In the genomic region with DNA sequence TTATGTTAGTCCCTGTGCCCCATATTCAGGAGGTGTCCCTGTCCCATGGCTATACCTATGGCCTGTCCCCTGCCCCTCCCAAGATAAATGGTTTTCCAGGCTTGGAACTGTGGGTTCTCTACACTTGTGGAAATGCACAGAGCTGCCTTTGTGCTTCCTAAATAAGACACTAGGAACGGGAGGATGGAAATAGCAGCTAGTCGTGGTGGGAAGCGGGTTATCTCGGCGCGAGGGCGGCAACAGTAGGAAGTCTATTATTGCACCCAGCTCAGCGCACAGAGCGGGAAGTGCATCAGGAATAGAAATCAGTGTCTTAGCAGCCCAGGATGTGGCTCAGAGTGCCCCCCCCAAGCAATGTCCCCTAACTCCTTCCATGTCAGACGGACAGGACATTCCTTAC, we compare ENCODE assay signal across 22 mouse cellular contexts. TPM values are rescaled to one million over a fixed set of nuclear protein-coding genes. Genes with fewer than 3 reads are reported as not detected.
DNase-seq lines count a peak whose midpoint lies in the region.
"Had no signal": no experiment of that assay in that cellular context is flagged by ENCODE, and none has a peak within 500 bp of the region (broad histone marks: within the 10 kb centered on the region; RNA-seq: fewer than 3 reads in every experiment).

No protein-coding gene starts in this region.

- H3K36me3 ChIP-seq in limb, embryonic 10.5 days = no peaks in the 10 kb centered on the region
- H3K36me3 ChIP-seq: embryonic facial prominence, embryonic 15.5 days; heart, embryonic 15.5 days had no signal

- WGBS in limb, embryonic 10.5 days = 87% methylated on average over 10 of the region's 10 CpGs

- no peaks in the 10 kb centered on the region for H3K27me3 ChIP-seq in limb, embryonic 10.5 days (ENCODE audit: low read depth, poor library complexity, severe bottlenecking)
- H3K27me3 ChIP-seq: embryonic facial prominence, embryonic 15.5 days; heart, embryonic 15.5 days had no signal

- no peaks in the 10 kb centered on the region for H3K9me3 ChIP-seq in limb, embryonic 10.5 days (replicated peaks)
- H3K9me3 ChIP-seq: embryonic facial prominence, embryonic 15.5 days; heart, embryonic 15.5 days had no signal

- intact Hi-C loops in left cerebral cortex, postnatal 4 days (cut with DNase I) = no loop called here
- intact Hi-C loops in left cerebral cortex, postnatal 25 days (cut with DNase I) = loop anchor here (1.0 kb wide), 1 partner anchor 26 kb away; no protein-coding TSS in a partner anchor

- peak; percentile 58 for DNase-seq in left cerebral cortex, adult 11 months (ENCODE audit: low spot score)
- no peak for DNase-seq in left cerebral cortex, postnatal 4 days
- peak; percentile 75 to 82 for DNase-seq in frontal cortex, adult 2 months (ENCODE audit: extremely low spot score in 1 of 2, low spot score in 1 of 2)
- DNase-seq in left cerebral cortex, postnatal 25 days (ENCODE audit: low spot score in 2 of 2) = peak; percentile 70 to 94
- peak; percentile 84 for DNase-seq in telencephalon, adult 2 months (ENCODE audit: low read depth, low spot score)
- no peak for DNase-seq in thymus, postnatal 36 days
- DNase-seq in limb, embryonic 10.5 days (ENCODE audit: low spot score) = no peak
- DNase-seq: adrenal gland, postnatal 14 days; cerebellum, adult 18-20 months; cerebellum, postnatal 25 days; forebrain, postnatal 0 days; gastrocnemius, postnatal 25 days; kidney, adult 18-20 months; kidney, postnatal 10 days; liver, postnatal 0 days; lung, postnatal 10 days; midbrain, embryonic 14.5 days; thymus, postnatal 14 days had no signal

- H3K4me1 ChIP-seq in limb, embryonic 10.5 days = no peaks in the 10 kb centered on the region
- H3K4me1 ChIP-seq: embryonic facial prominence, embryonic 15.5 days; heart, embryonic 15.5 days had no signal

- no peak overlapping the region for H3K27ac ChIP-seq in limb, embryonic 10.5 days
- H3K27ac ChIP-seq: embryonic facial prominence, embryonic 15.5 days; heart, embryonic 15.5 days had no signal

- H3K4me3 ChIP-seq in limb, embryonic 10.5 days = no peak overlapping the region
- H3K4me3 ChIP-seq: embryonic facial prominence, embryonic 15.5 days; heart, embryonic 15.5 days had no signal

RNA-seq across cellular contexts. Expression of a gene that starts 10.3 kb away (rescaled TPM):
- total RNA-seq in left cerebral cortex, postnatal 4 days (2021) = 10 to 100 TPM; 77.1 to 81.7 TPM
- 101 and 104 TPM in 2 replicates for polyA plus RNA-seq in frontal cortex, adult 2 months (2012; rRNA removed)
- total RNA-seq in left cerebral cortex, postnatal 25 days (2021) = 100 to 1,000 TPM; 138 to 140 TPM
- polyA plus RNA-seq in limb, embryonic 10.5 days (2016; fragmentation: Nextera tagmentation; extraction: Ambion mirVana) = 41.1 and 45.7 TPM in 2 replicates

RNA-seq across cellular contexts. Expression of a gene that starts 20.9 kb away (rescaled TPM):
- total RNA-seq in left cerebral cortex, postnatal 4 days (2021) = 100 to 1,000 TPM; 167 TPM
- polyA plus RNA-seq in frontal cortex, adult 2 months (2012; rRNA removed) = 115 and 121 TPM in 2 replicates
- total RNA-seq in left cerebral cortex, postnatal 25 days (2021) = 100 to 1,000 TPM; 206 to 226 TPM
- 0.43 and 0.64 TPM in 2 replicates for polyA plus RNA-seq in limb, embryonic 10.5 days (2016; fragmentation: Nextera tagmentation; extraction: Ambion mirVana)
- total RNA-seq: hematopoietic stem cell, adult 5-6 weeks had no signal
- polyA plus RNA-seq: liver, adult 2 months had no signal

Comparison
In these comparisons a context has a peak if more than half of its experiments do, and no peak if none do; other contexts are left out.
1. DNase-seq: peak in left cerebral cortex, adult 11 months (single experiment), frontal cortex, adult 2 months (2 of 2), left cerebral cortex, postnatal 25 days (2 of 2) and telencephalon, adult 2 months (single experiment); none in left cerebral cortex, postnatal 4 days (single experiment), thymus, postnatal 36 days (0 of 2) and limb, embryonic 10.5 days (single experiment).